In the genomic region with DNA sequence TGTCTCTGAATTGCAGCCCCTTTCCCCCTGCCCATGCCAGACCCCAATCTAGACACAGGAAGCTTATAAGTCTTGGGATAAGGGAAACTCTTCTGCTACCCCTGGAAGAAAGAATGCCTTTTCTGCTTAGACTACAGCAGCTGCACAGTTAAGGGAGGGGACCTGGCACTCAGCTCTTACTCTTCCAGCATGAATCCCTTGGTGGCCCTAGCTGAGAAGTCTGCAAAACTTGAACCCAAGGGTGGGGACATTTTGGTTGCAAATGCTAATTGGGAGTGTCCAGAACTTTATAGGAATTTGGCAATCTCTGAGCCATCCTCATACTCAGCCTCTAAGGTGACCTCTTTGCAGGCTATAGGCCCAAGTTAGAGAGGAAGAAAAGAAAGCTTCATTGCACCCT, we compare ENCODE assay signal across 17 mouse cellular contexts. TPM values are rescaled to one million over a fixed set of nuclear protein-coding genes. Genes with fewer than 3 reads are reported as not detected.
DNase-seq lines count a peak whose midpoint lies in the region; ATAC-seq lines count a peak whose summit lies in the region.
"Had no signal": no experiment of that assay in that cellular context is flagged by ENCODE, and none has a peak within 500 bp of the region (broad histone marks: within the 10 kb centered on the region; RNA-seq: fewer than 3 reads in every experiment).

No protein-coding gene starts in this region.

- intact Hi-C loops in heart, postnatal 25 days (cut with DNase I), result no loop called here

- H3K4me3 ChIP-seq in lung, embryonic 15.5 days, result no peak overlapping the region
- H3K4me3 ChIP-seq in stomach, embryonic 16.5 days (replicated peaks; ENCODE audit: low read length), result no peak overlapping the region
- no peak overlapping the region for H3K4me3 ChIP-seq in hindbrain, embryonic 11.5 days (ENCODE audit: low read depth, low read length)
- H3K4me3 ChIP-seq: hindbrain, embryonic 13.5 days; limb, embryonic 12.5 days; neural tube, embryonic 15.5 days had no signal

- H3K36me3 ChIP-seq in lung, embryonic 15.5 days, result no peaks in the 10 kb centered on the region
- no peaks in the 10 kb centered on the region for H3K36me3 ChIP-seq in stomach, embryonic 16.5 days (ENCODE audit: control insufficient read depth, insufficient read depth, low read length)
- no peaks in the 10 kb centered on the region for H3K36me3 ChIP-seq in hindbrain, embryonic 11.5 days (ENCODE audit: control insufficient read depth, insufficient read depth, low read length)
- H3K36me3 ChIP-seq: hindbrain, embryonic 13.5 days; limb, embryonic 12.5 days; neural tube, embryonic 15.5 days had no signal

- ATAC-seq in lung, embryonic 15.5 days (ENCODE audit: borderline replicate concordance, extremely low read depth, low FRiP score, low TSS enrichment), result no peak
- peak; percentile 23; the same call in 1 of the 2 replicates for ATAC-seq in stomach, embryonic 16.5 days (ENCODE audit: insufficient read depth, low FRiP score)
- ATAC-seq in hindbrain, embryonic 11.5 days (ENCODE audit: low FRiP score), result no peak

- no peak overlapping the region for H3K4me2 ChIP-seq in lung, embryonic 15.5 days
- no peak overlapping the region for H3K4me2 ChIP-seq in stomach, embryonic 16.5 days (ENCODE audit: low read depth, low read length)
- no peak overlapping the region for H3K4me2 ChIP-seq in hindbrain, embryonic 11.5 days (replicated peaks; ENCODE audit: low read depth, low read length)
- H3K4me2 ChIP-seq: hindbrain, embryonic 13.5 days; limb, embryonic 12.5 days; neural tube, embryonic 15.5 days had no signal

- H3K4me1 ChIP-seq in lung, embryonic 15.5 days, result peaks cover 39% of the 10 kb centered on the region
- peaks cover 8% of the 10 kb centered on the region; the same call in 1 of the 2 replicates for H3K4me1 ChIP-seq in stomach, embryonic 16.5 days (ENCODE audit: control insufficient read depth, insufficient read depth, low read length)
- H3K4me1 ChIP-seq in hindbrain, embryonic 11.5 days (replicated peaks; ENCODE audit: control insufficient read depth, insufficient read depth, low read length), result no peaks in the 10 kb centered on the region
- H3K4me1 ChIP-seq: hindbrain, embryonic 13.5 days; limb, embryonic 12.5 days; neural tube, embryonic 15.5 days had no signal

- no peak overlapping the region for H3K9ac ChIP-seq in lung, embryonic 15.5 days
- H3K9ac ChIP-seq in stomach, embryonic 16.5 days (ENCODE audit: low read length), result peak overlapping the region; percentile 14; the same call in 1 of the 2 replicates
- no peak overlapping the region for H3K9ac ChIP-seq in hindbrain, embryonic 11.5 days (ENCODE audit: low read depth, low read length)
- H3K9ac ChIP-seq: hindbrain, embryonic 13.5 days; limb, embryonic 12.5 days; neural tube, embryonic 15.5 days had no signal

- H3K27ac ChIP-seq in lung, embryonic 15.5 days, result peak overlapping the region; percentile 84
- H3K27ac ChIP-seq in stomach, embryonic 16.5 days (ENCODE audit: low read length), result peak overlapping the region; percentile 85
- no peak overlapping the region for H3K27ac ChIP-seq in hindbrain, embryonic 11.5 days (ENCODE audit: low read depth, low read length)
- H3K27ac ChIP-seq: hindbrain, embryonic 13.5 days; limb, embryonic 12.5 days; neural tube, embryonic 15.5 days had no signal

- H3K27me3 ChIP-seq in lung, embryonic 15.5 days, result no peaks in the 10 kb centered on the region
- no peaks in the 10 kb centered on the region for H3K27me3 ChIP-seq in stomach, embryonic 16.5 days (ENCODE audit: control insufficient read depth, insufficient read depth, low read length)
- H3K27me3 ChIP-seq in hindbrain, embryonic 11.5 days (ENCODE audit: control insufficient read depth, insufficient read depth, low read length), result no peaks in the 10 kb centered on the region
- H3K27me3 ChIP-seq: hindbrain, embryonic 13.5 days; limb, embryonic 12.5 days; neural tube, embryonic 15.5 days had no signal

- DNase-seq in heart, adult 18-20 months, result peak; percentile 42 to 63
- no peak for DNase-seq in heart, postnatal 25 days (ENCODE audit: low spot score)
- no peak for DNase-seq in lung, adult 18-20 months
- peak; percentile 25 to 58 for DNase-seq in gastrocnemius, adult 8-10 months (ENCODE audit: low spot score in 2 of 2)
- DNase-seq in hindbrain, embryonic 11.5 days (ENCODE audit: low spot score), result no peak
- DNase-seq in ovary, adult 18-20 months (ENCODE audit: low spot score), result no peak
- DNase-seq: adrenal gland, adult 2 months; B cell, adult 2 months; cerebellum, adult 8-10 months; kidney, adult 18-20 months; kidney, postnatal 36 days; layer of hippocampus, postnatal 36 days had no signal

- H3K9me3 ChIP-seq in lung, embryonic 15.5 days, result no peaks in the 10 kb centered on the region
- no peaks in the 10 kb centered on the region for H3K9me3 ChIP-seq in stomach, embryonic 16.5 days (replicated peaks; ENCODE audit: control insufficient read depth, low read length)
- H3K9me3 ChIP-seq in hindbrain, embryonic 11.5 days (ENCODE audit: control insufficient read depth, low read length), result no peaks in the 10 kb centered on the region
- H3K9me3 ChIP-seq: hindbrain, embryonic 13.5 days; limb, embryonic 12.5 days; neural tube, embryonic 15.5 days had no signal

RNA-seq across cellular contexts. Expression of a gene that starts 7.9 kb away (rescaled TPM):
- 10 to 100 TPM; 76.1 to 78.5 TPM for total RNA-seq in heart, adult 18-20 months (2021)
- total RNA-seq in heart, postnatal 25 days (2021), result 100 to 1,000 TPM in 1 of 2 experiments, 10 to 100 TPM in 1; 97.4 to 128 TPM
- polyA plus RNA-seq in lung, embryonic 15.5 days (2015; fragmentation: Nextera tagmentation; extraction: Ambion mirVana), result 179 and 183 TPM in 2 replicates
- total RNA-seq in gastrocnemius, adult 8-10 months (2022), result 10 to 100 TPM; 25.2 to 34.4 (median 30.6) TPM
- polyA plus RNA-seq in stomach, embryonic 16.5 days (2015; fragmentation: Nextera tagmentation; extraction: Ambion mirVana), result 105 and 111 TPM in 2 replicates
- polyA plus RNA-seq in hindbrain, embryonic 11.5 days (2014; fragmentation: Nextera tagmentation; extraction: Ambion mirVana), result 55.3 and 58.3 TPM in 2 replicates

Comparison
In these comparisons a context has a peak if more than half of its experiments do, and no peak if none do; other contexts are left out.
1. DNase-seq: peak in heart, adult 18-20 months (2 of 2) and gastrocnemius, adult 8-10 months (2 of 2); none in heart, postnatal 25 days (single experiment), lung, adult 18-20 months (0 of 2), hindbrain, embryonic 11.5 days (single experiment) and ovary, adult 18-20 months (single experiment).